Mouse (Mus musculus) heart, postnatal 0 days (tissue): ENCODE measurements around the gene Wdr45b.

ENCODE experiments used
- CTCF ChIP-seq: IDR thresholded peaks from 2 replicates; pipeline ENCODE4 v1.5.1; 2016; ENCODE audit warnings: antibody characterized with exemption, control low read depth, low read depth
- EP300 ChIP-seq: IDR thresholded peaks from 2 replicates; pipeline ENCODE4 v1.6.1; 2016; ENCODE audit warnings: antibody characterized with exemption, low read depth

GRCm38 (mm10) chr11:121282911-121283310, 71.3 kb downstream of the Wdr45b start:
- TF ChIP-seq CTCF = no peak
- no peak for TF ChIP-seq EP300
